Mouse (Mus musculus) liver, embryonic 13.5 days (tissue): ENCODE data around the gene Mrpl37. TPM values are rescaled to one million over a fixed set of nuclear protein-coding genes. Genes with fewer than 3 reads are reported as not detected.

Source experiments
- ATAC-seq: fragments of 200-750 bp; cut with Nextera tagmentation; 2 replicates; pipeline ENCODE4 v1.8.0; 2017; ENCODE audit warnings: low read depth, mild to moderate bottlenecking, moderate number of reproducible peaks, moderate library complexity
- DNase-seq: peaks from one replicate; pipeline ENCODE4 v3.0.0; 2022
- H3K27ac ChIP-seq: fragments of 300-500 bp; sonication (generic); 2 replicates; pipeline ENCODE4 v1.5.1; 2015; ENCODE audit warnings: moderate library complexity, mild to moderate bottlenecking, inconsistent platforms
- H3K27me3 ChIP-seq: fragments of 300-500 bp; sonication (generic); 2 replicates; pipeline ENCODE4 v1.6.1; 2015; ENCODE audit warnings: mild to moderate bottlenecking, inconsistent platforms
- H3K36me3 ChIP-seq: fragments of 300-500 bp; sonication (generic); 2 replicates; pipeline ENCODE4 v1.6.1; 2015; ENCODE audit warnings: mild to moderate bottlenecking, inconsistent platforms
- H3K4me1 ChIP-seq: fragments of 300-500 bp; sonication (generic); replicated peaks from 2 replicates; pipeline ENCODE4 v1.6.1; 2015; ENCODE audit warnings: inconsistent platforms
- H3K4me2 ChIP-seq: fragments of 300-500 bp; sonication (generic); 2 replicates; pipeline ENCODE4 v1.6.1; 2015; ENCODE audit warnings: inconsistent platforms, mild to moderate bottlenecking, moderate library complexity
- H3K4me3 ChIP-seq: fragments of 300-500 bp; sonication (generic); replicated peaks from 2 replicates; pipeline ENCODE4 v1.5.1; 2015; ENCODE audit warnings: mild to moderate bottlenecking, inconsistent platforms
- H3K9ac ChIP-seq: fragments of 300-500 bp; sonication (generic); 2 replicates; pipeline ENCODE4 v1.6.1; 2015; ENCODE audit warnings: mild to moderate bottlenecking, inconsistent platforms
- H3K9me3 ChIP-seq: fragments of 300-500 bp; sonication (generic); replicated peaks from 2 replicates; pipeline ENCODE4 v1.6.1; 2016; ENCODE audit warnings: inconsistent platforms
- WGBS: fragments of 180-500 bp; shearing (Covaris S2); methylation state at CpG from one replicate; pipeline ENCODE4 v1.1.7; 2015; ENCODE audit not compliant: insufficient replicate concordance; 5-methylcytosine and 5-hydroxymethylcytosine counted together
- polyA plus RNA-seq: library from polyadenylated mRNA; unstranded; fragments of >200 nt; fragmentation: Nextera tagmentation; extraction: Ambion mirVana; gene quantifications from 2 replicates; pipeline ENCODE4 v1.2.1, GENCODE M21; 2015

The Mrpl37 gene
- polyA plus RNA-seq, 1 experiment from 2014 or later = 64.6 TPM

DNA sequence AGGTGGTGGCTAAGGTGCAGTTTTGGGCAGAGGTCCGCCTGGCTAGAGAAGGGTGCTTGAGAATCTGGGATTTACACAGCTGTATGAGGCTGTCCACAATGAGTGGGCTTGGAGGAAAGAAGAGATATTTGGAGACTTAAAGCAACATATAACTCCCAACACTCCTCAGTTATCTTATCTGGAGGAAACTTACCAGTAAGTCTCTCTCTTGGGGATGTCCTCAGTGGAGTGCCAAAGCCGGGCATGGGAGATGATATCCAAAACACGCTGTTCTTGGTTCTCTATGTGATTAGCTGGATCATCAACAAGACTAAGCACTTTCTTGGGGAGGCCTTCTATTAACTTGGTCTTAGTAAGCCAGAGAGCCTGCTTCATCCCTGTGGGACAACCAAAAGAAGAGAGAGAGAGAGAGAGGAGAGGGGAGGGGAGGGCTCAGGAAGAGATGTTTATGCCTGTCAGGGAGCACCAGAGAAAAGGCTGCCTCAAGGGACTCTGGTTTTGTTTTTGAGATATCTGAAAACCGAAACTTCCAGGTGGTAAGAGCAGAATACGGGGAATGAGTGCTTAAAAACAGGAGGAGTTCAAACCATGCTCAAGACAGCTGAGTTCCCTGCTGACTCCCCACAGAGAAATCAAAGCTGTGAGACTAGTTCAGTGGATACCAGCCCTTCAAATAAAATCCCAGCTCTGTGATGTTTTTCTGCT, 2.1 kb downstream of the Mrpl37 start:
- DNase-seq (no peak), ATAC-seq (no peak)
- Histone ChIP-seq H3K4me1 (peaks cover 34% of the 10 kb centered on the region), H3K27me3 (no peaks in the 10 kb centered on the region), H3K4me2 (no peak overlapping the region), H3K9me3 (no peaks in the 10 kb centered on the region), H3K4me3 (no peak overlapping the region), H3K9ac (no peak overlapping the region), H3K27ac (no peak overlapping the region), H3K36me3 (peaks cover 49% of the 10 kb centered on the region)
- 58% methylated on average over 5 of the region's 5 CpGs for WGBS

DNA sequence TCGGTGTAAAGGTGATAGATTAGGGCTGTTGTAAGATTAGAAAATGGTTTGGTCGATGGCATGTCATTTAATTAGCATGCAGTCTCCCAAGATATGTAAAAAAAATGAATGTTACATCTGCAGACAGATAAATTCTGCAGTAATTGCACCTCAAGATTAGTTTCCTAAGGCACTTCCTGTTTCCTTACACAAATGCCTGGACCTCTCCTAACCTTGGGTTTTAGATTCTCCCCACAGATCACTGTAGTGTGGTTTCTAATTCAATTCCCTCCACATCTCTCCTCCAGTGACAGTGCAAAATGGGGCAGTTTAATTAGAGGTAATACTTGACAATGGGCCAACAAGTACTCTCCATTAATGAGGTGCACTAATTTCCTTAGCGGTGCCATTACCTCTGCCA, 3.5 kb downstream of the Mrpl37 start:
- H3K36me3 ChIP-seq = peaks cover 62% of the 10 kb centered on the region

DNA sequence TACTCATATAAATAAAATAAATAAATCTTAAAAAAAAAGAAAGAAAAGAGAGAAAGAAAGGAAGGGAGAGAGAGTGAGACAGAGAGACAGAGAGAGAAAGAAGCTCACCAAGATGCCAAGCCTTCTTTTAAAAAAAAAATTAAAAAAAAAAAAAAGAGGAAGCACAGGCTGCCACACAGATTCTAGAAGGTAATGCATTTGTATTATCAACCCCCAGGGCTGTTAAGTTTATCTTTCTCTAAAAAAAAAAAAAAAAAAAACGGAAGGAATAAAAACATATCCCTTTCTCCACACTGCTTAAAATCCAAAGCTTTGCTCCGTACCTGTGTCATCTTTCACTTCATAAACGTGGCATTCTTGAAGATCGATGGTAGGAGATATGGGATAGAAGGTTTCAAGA, 5.1 kb downstream of the Mrpl37 start:
- DNase-seq = no peak
- H3K36me3 ChIP-seq = peaks cover 78% of the 10 kb centered on the region

More for the DNA sequence above, 3.5 kb downstream of the Mrpl37 start:
- Histone ChIP-seq H3K4me3 (no peak overlapping the region), H3K27me3 (no peaks in the 10 kb centered on the region), H3K9ac (no peak overlapping the region), H3K9me3 (no peaks in the 10 kb centered on the region), H3K27ac (no peak overlapping the region), H3K4me2 (no peak overlapping the region), H3K4me1 (peaks cover 34% of the 10 kb centered on the region)
- DNase-seq = no peak
- 67% methylated on average over 3 of the region's 3 CpGs for WGBS
- ATAC-seq = no peak

DNA sequence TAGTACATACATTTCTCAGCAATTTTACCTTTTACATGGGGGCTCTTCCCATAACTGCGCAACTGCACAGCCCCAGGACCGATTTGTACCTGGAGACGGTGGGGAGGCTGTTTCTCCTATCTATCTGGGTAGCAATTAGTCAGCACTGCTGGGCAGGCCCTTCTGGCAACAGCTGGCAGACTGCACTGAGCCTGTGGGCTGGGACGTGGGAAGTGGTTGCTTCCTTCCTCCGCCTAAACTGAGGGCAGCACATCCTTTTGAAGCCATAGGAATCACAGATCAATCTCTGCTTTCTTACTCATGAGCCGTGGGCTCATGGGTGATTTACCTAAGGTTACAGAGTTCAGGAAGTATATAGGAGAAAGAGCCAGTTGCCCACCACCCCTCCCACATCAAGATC, 7.9 kb downstream of the Mrpl37 start:
- Histone ChIP-seq H3K27ac (no peak overlapping the region), H3K4me2 (no peak overlapping the region), H3K27me3 (no peaks in the 10 kb centered on the region), H3K4me1 (no peaks in the 10 kb centered on the region), H3K9ac (no peak overlapping the region), H3K36me3 (peaks cover 81% of the 10 kb centered on the region), H3K4me3 (no peak overlapping the region), H3K9me3 (no peaks in the 10 kb centered on the region)
- ATAC-seq (no peak), DNase-seq (no peak)
- WGBS = 53% methylated on average over 6 of the region's 6 CpGs

More for the DNA sequence above, 5.1 kb downstream of the Mrpl37 start:
- Histone ChIP-seq H3K9ac (no peak overlapping the region), H3K4me1 (peaks cover 23% of the 10 kb centered on the region), H3K4me2 (no peak overlapping the region), H3K27me3 (no peaks in the 10 kb centered on the region), H3K4me3 (no peak overlapping the region), H3K27ac (no peak overlapping the region), H3K9me3 (no peaks in the 10 kb centered on the region)
- ATAC-seq = no peak
- WGBS = 73% methylated on average over 4 of the region's 4 CpGs

DNA sequence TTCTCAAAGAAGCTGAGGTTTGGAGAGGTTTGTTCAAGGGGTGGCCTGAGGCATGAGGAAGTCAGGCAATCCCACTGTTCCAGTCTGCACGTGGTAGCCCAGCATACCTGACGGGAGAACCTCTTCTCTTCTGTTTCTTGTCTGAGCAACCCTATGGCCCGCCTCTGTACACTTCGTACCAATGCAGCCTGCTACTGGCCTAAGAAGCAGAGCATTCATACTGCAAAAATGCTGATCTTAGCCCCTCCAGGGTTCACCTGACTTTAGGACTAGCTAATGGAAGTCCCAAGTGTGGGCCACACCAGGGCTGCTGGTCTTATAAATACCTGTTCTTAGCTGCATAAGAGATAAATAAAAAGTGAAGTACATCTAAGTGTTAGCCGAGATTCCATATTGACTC, 8.3 kb downstream of the Mrpl37 start:
- DNase-seq (no peak), ATAC-seq (no peak)
- H3K27me3 ChIP-seq = no peaks in the 10 kb centered on the region
- H3K4me1 ChIP-seq = no peaks in the 10 kb centered on the region
- WGBS = 77% methylated on average over 5 of the region's 5 CpGs
- H3K9ac ChIP-seq = no peak overlapping the region
- H3K4me3 ChIP-seq = no peak overlapping the region
- H3K36me3 ChIP-seq = peaks cover 77% of the 10 kb centered on the region
- H3K9me3 ChIP-seq = no peaks in the 10 kb centered on the region
- H3K27ac ChIP-seq = no peak overlapping the region
- no peak overlapping the region for H3K4me2 ChIP-seq

DNA sequence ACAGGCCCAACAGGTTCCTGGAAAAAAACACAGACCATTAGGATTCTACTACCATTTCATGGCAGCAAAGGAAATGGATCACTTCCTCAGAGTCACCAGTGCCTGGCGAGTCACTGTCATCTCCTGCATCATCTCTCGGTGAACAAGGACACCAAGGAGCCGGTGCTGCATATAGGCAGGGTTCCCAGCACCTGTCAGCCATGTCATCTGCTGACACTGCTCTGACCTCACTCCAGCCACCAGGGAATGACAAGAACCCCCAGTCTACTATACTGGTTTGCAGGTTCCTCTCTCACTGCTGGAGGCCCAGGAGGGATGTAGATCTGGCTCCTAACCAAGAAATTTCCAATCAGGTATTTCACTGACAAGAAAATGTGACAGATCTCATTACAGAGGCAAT, 10.6 kb downstream of the Mrpl37 start:
- H3K27me3 ChIP-seq = no peaks in the 10 kb centered on the region
- 75% methylated on average over 3 of the region's 3 CpGs for WGBS

DNA sequence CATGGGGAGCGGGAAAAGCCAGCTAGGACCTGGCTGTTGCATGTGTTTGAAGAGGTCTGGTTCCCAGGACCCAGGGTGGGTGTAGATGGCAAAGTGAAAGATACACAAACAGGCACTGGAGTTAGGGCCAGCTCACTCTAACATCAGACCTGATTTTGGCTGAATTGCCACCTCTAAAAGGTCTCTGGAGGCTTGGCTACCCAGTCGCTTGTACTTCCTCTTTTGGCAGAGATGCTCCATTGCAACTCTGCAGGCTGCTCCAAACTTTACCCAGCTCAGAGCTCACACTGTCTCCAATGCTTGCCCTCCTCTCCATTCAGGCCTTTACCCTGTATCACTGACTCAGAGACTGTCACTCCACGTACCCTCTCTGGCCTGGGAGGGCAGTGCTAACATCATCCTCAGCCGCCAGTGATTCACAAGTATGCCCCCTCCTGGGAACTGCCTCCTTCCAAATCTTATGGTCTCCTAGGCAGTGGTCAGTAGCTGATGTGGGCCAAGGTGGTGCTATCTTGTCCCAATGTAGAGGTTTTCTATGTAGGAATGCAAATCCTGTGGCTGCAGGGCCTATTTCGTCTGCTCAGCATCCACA, 13.6 kb downstream of the Mrpl37 start:
- 58% methylated on average over 5 of the region's 5 CpGs for WGBS

More for the DNA sequence above, 10.6 kb downstream of the Mrpl37 start:
- H3K9me3 ChIP-seq = no peaks in the 10 kb centered on the region
- DNase-seq (no peak), ATAC-seq (no peak)
- H3K36me3 ChIP-seq = peaks cover 55% of the 10 kb centered on the region
- no peak overlapping the region for H3K4me3 ChIP-seq
- H3K9ac ChIP-seq = no peak overlapping the region
- no peak overlapping the region for H3K4me2 ChIP-seq
- no peaks in the 10 kb centered on the region for H3K4me1 ChIP-seq
- no peak overlapping the region for H3K27ac ChIP-seq

DNA sequence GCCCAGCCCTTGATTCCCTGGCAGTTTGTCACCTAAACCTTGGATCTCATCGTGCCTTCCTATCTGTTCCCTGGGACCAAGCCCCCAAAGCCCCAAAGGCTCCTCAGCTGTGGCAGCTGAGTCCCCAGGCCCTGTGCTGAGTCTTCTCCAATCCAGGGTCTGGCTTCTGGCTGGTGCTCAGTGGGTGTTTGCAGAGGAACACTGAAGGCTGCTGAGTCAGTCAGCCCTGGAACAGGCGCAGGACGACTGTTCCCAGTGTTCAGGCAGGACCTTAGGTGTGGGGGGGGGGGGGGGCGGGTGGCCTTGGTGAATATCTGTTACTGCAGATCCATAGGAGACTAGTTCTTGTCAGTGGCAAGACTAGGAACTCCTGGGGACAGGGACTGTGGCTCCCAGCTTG, 14.8 kb downstream of the Mrpl37 start:
- Histone ChIP-seq H3K9me3 (no peaks in the 10 kb centered on the region), H3K4me1 (no peaks in the 10 kb centered on the region), H3K36me3 (peaks cover 36% of the 10 kb centered on the region), H3K4me2 (no peak overlapping the region), H3K4me3 (no peak overlapping the region), H3K9ac (no peak overlapping the region), H3K27ac (no peak overlapping the region), H3K27me3 (no peaks in the 10 kb centered on the region)
- DNase-seq = no peak
- no peak for ATAC-seq
- 48% methylated on average over 4 of the region's 4 CpGs for WGBS

More for the DNA sequence above, 13.6 kb downstream of the Mrpl37 start:
- H3K27me3 ChIP-seq = no peaks in the 10 kb centered on the region
- H3K36me3 ChIP-seq = peaks cover 36% of the 10 kb centered on the region
- H3K9ac ChIP-seq = no peak overlapping the region
- no peak overlapping the region for H3K27ac ChIP-seq
- DNase-seq (no peak), ATAC-seq (no peak)
- H3K4me2 ChIP-seq = no peak overlapping the region
- no peaks in the 10 kb centered on the region for H3K9me3 ChIP-seq
- H3K4me3 ChIP-seq = no peak overlapping the region
- no peaks in the 10 kb centered on the region for H3K4me1 ChIP-seq

DNA sequence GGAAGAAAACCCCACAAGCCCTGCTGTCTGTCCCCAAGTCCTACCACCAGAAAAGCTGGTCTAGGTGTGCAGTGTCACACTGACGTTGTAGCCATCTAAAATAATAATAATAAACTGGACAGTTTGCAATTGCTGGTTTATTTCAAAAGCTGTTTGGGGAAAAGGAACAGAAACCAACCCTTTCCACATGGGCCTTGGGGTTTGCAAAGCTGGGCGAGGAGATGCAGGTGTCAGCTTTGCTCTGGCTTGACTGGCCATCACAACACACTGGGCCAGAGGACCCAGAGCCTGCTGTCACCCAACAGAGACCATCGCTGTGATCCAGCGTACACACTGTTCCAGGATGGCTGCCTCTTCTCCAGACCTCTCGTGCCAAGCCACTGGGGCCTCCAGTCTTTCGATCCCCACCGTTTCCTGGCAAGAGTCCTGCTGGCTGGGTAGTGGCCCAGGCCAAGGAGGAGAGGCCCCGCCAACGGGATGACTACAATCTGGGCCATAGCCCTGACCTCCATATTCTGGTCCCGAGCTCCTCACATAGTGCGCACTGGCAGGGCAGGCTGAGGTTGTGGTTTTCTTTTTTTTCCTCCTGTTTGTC, 18.0 kb downstream of the Mrpl37 start:
- peaks cover 53% of the 10 kb centered on the region for H3K36me3 ChIP-seq

DNA sequence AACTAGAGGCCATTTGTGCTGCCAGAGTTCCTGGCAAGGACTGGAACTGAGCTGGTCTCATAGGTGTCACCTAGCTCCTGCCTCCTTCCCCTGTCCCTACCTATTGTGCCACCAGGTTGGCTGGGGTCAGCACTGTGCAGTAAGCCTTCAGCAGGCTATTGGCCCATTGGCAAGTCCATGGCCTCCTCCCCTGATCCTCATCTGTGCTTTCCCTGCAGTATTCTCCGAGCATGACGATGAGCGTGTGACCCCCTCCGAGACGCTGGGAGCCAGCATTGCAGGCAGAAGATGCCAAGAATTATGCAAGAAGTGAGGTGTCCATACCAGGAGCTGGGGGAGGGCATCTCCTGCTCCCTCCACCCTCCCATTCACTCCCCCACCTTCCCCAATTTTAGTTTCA, 18.9 kb downstream of the Mrpl37 start:
- no peaks in the 10 kb centered on the region for H3K4me1 ChIP-seq
- H3K4me2 ChIP-seq = no peak overlapping the region
- H3K9me3 ChIP-seq = no peaks in the 10 kb centered on the region
- DNase-seq (no peak), ATAC-seq (no peak)
- no peak overlapping the region for H3K9ac ChIP-seq
- no peaks in the 10 kb centered on the region for H3K27me3 ChIP-seq
- no peak overlapping the region for H3K27ac ChIP-seq
- peaks cover 59% of the 10 kb centered on the region for H3K36me3 ChIP-seq
- WGBS = 97% methylated on average over 5 of the region's 5 CpGs
- no peak overlapping the region for H3K4me3 ChIP-seq

More for the DNA sequence above, 18.0 kb downstream of the Mrpl37 start:
- Histone ChIP-seq H3K4me2 (no peak overlapping the region), H3K27ac (no peak overlapping the region), H3K9ac (no peak overlapping the region), H3K9me3 (no peaks in the 10 kb centered on the region), H3K27me3 (no peaks in the 10 kb centered on the region), H3K4me3 (no peak overlapping the region), H3K4me1 (no peaks in the 10 kb centered on the region)
- no peak for ATAC-seq
- 90% methylated on average over 11 of the region's 11 CpGs for WGBS
- no peak for DNase-seq

DNA sequence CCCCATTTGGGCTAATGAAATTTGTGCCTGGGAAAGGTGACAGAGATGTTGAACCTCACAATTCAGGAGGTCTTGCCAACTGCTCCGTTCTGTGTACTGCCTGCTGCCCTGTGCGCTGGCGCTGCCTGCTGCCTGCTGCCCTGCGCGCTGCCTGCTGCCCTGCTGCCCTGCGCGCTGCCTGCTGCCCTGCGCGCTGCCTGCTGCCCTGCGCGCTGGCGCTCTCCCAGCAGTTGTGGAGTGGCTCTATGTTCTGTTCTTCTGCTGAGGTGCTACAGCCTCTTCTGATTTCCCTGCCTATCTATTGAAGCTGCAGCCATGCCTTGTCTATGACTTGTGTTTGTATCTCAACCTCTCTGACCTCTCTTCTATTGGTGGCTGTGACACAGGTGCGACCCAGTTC, 21.5 kb downstream of the Mrpl37 start:
- Histone ChIP-seq H3K4me2 (no peak overlapping the region), H3K4me1 (no peaks in the 10 kb centered on the region), H3K36me3 (peaks cover 83% of the 10 kb centered on the region), H3K27me3 (no peaks in the 10 kb centered on the region), H3K27ac (no peak overlapping the region), H3K9me3 (no peaks in the 10 kb centered on the region), H3K9ac (no peak overlapping the region), H3K4me3 (no peak overlapping the region)
- DNase-seq = no peak
- ATAC-seq = no peak
- 96% methylated on average over 13 of the region's 13 CpGs for WGBS

DNA sequence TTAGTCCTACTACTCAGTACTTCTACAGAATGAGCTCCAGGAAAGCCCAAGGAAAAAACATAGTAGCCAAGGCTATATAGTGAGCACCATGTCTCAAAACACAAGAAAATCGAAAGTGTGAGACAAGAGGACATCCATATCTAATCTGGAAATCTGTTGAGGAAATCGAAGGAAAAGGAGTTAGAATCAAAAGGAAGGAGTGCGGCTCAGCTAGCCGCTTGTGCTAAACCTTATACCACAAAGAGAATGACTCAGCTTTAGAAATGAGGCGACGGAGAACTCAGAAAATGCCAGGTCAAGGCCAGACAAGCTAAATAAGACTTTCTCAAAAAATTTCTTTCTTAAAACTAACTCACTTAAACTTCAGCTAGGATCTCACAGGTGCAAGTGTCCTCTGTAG, 24.4 kb downstream of the Mrpl37 start:
- no peaks in the 10 kb centered on the region for H3K9me3 ChIP-seq
- DNase-seq = no peak
- H3K27me3 ChIP-seq = no peaks in the 10 kb centered on the region
- no peak overlapping the region for H3K27ac ChIP-seq
- 67% methylated on average over 6 of the region's 6 CpGs for WGBS
- no peak for ATAC-seq
- no peak overlapping the region for H3K9ac ChIP-seq
- peaks cover 92% of the 10 kb centered on the region for H3K36me3 ChIP-seq
- no peaks in the 10 kb centered on the region for H3K4me1 ChIP-seq
- no peak overlapping the region for H3K4me3 ChIP-seq
- H3K4me2 ChIP-seq = no peak overlapping the region
